Mouse (Mus musculus): ENCODE data around the gene Mfsd4a.
A peak's percentile ranks its signal among the peaks of the same experiment; 100 is the strongest.

Gene Mfsd4a

DNA sequence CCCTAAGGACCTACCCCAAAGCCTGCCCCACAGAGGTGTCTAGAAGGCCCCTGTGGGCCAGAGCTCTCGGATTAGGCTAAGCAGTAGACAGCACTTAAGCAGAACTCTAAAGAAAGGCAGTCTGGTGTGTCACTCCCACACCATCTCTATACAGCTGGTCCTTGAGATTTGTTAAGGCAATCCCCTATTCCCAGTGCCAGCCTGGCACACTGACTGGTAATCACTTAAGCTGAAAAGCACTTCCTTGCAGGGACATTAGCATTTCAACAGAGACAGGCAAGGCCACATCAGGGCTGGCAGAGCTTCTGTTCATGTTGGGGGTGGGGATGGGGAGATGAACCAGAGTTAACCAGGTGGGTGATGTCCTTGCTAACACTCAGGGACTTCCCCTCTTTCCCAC lies 2.9 kb downstream of the Mfsd4a start:
- DNase-seq, result no peak

- DNase-seq, result no peak
Observed at GRCm38 (mm10) chr1:132063096-132063495, 4.8 kb downstream of the Mfsd4a start.

DNA sequence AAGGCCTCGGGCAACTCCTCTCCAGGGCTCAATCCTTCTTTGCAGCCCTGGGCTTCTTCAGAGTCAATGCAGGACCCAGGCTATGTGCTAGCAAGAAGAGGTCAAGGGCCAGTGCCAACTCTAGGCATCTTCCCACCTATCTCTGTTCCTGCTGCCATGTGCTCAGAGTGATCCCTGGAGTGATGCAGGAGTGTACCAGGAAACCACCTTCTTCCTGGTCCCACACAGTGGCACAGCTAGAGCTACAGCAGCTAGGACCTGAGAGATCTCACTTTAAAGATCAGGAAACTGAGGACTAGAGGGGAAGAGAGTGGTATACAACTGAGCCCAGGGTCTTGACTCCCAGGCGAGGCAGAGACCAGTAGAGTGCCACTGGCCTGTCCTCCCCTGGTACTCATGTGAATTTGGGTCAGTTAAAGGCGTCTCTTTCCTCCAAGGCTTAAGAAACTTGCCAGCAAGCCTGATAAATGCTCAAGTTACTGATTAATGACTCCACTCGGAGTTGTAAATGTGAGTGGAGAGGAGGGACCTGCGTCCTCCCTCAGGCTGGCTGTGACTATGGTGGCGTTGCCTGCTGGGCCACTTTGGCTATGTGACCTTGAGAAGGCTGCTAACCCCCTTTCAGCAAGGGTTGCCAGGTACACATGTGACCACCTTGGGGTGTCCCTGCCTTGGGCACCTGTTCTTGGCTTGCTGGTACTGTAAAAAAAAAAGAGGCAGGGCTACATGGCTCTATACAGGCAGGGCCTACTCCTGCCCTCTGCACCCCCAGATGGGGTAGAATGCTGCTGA lies 5.9 kb downstream of the Mfsd4a start:
- DNase-seq, result no peak

- no peak for DNase-seq
Observed at GRCm38 (mm10) chr1:132060036-132060769, 7.7 kb downstream of the Mfsd4a start.

DNA sequence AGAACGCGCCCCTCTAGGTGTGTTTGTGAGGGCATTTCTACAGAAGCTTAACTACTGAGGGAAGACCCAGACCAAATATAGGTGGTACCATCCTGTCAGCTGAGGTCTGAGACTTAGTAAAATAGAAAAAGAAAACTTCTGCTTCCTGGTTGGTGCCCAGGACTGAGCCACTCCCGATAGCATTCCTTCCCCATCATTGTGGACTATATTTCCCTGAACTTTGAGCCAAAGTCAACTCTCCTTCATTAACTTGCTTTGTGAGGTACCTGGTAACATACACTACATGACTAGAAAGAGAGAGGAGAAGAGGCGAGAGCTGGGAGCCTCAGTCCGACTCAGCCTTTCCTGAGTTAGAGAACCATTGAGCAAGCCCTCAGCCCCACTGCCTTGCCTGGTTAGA lies 9.3 kb downstream of the Mfsd4a start:
- DNase-seq, result no peak

- no peak for DNase-seq
Observed at GRCm38 (mm10) chr1:132055054-132055664, 12.7 kb downstream of the Mfsd4a start.

- DNase-seq, result no peak
Observed at GRCm38 (mm10) chr1:132054387-132054786, 13.5 kb downstream of the Mfsd4a start.

DNA sequence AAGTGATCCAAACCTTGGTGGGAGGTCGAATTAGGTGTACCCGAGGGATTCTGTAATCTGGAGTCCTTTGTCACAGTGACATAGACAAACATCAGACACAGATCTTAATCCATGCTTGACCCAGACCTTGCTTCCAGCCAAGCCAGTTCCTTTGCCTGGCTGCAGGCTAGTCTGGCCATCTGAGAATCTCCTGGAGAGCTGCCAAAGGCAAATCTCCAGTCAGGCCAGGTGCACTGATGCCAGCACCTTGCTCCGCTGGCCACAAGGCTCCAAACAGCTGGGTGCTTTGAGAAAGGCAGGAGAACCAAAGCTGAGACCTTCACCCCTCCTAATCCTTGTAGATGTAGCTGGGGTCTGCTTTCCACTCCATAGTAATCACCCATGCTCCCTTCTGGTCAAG lies 16.1 kb downstream of the Mfsd4a start:
- peak; percentile 53 for DNase-seq

DNA sequence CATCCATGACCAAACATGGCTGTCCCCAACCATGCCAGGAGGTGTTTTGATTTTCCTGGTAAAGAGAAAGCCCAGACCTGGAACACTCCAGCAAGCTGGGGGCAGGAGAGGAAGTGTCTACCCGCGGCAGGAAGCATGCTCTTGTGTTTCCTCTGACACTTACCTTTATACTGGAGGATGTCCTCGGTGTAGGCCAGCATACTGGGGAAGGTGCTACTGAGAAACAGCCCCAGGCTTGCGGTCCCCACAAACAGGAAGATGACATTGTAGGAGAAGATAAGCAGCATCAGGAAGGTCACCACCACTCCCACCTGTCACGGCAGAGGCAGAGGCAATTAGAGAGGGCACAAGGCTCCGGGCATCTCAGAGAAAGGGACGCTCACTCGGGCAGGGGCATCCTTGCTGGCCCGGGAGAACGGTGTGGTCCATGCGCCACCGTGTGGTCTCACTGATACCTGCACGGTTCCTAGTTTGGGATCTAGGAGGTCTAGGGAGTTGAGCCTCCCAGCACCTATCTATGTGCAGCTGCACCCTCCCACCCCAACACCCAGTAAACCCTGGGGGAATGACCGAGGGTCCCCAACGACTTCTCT lies 21.6 kb downstream of the Mfsd4a start:
- DNase-seq, result peak; percentile 69

GRCm38 (mm10) chr1:132043759-132044158 lies 24.1 kb downstream of the Mfsd4a start:
- DNase-seq, result no peak

GRCm38 (mm10) chr1:132040201-132040621 lies 27.7 kb downstream of the Mfsd4a start:
- no peak for DNase-seq

DNA sequence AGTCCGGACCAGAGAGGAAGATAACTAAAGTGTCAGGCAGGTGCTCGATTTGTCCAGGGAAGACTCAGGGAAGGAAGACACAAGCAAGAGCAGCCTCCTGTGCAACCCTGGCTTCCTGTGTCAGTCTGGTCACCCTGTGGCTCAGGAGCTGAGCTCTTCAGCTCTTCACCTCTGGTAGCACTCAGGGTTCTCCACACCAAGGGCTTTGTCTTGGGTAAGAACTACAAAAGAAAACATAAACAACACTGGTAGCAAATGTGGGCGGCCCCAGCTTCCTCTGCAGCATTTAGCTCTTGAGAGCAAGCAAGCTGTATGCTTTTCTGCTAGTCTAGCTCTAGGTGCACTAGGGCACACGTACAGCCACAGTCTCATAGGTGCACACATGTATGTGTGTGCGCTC lies 29.1 kb downstream of the Mfsd4a start:
- no peak for DNase-seq

GRCm38 (mm10) chr1:132037746-132038145 lies 30.1 kb downstream of the Mfsd4a start:
- DNase-seq, result no peak

GRCm38 (mm10) chr1:132032172-132032571 lies 35.7 kb downstream of the Mfsd4a start:
- DNase-seq, result no peak

GRCm38 (mm10) chr1:132030574-132030973 lies 37.3 kb downstream of the Mfsd4a start:
- no peak for DNase-seq

- DNase-seq, result no peak
Observed at GRCm38 (mm10) chr1:132028413-132028812, 39.4 kb downstream of the Mfsd4a start.

DNA sequence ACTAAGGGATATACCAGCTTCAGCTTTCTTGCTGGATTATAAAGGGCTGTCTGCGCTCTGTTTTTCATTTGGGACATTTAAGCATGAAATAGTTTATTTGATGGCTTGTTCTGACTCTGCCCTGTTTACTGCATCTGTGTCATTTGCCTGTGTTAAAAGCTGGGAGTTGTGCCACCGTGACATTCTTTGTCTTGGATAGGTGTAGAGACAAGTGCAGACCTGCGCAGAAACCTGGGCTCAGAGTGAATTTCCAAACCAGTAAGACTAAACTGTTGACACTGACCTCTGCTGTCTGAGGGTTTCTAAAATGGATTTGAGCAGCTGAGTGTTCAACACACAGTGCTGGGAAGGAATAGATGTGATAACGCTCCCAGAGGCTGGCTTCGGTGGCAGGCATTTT lies 39.9 kb downstream of the Mfsd4a start:
- no peak for DNase-seq

- peak; percentile 24 for DNase-seq
Observed at GRCm38 (mm10) chr1:132026925-132027646, 40.8 kb downstream of the Mfsd4a start.

GRCm38 (mm10) chr1:132022107-132022506 lies 45.8 kb downstream of the Mfsd4a start:
- no peak for DNase-seq

DNA sequence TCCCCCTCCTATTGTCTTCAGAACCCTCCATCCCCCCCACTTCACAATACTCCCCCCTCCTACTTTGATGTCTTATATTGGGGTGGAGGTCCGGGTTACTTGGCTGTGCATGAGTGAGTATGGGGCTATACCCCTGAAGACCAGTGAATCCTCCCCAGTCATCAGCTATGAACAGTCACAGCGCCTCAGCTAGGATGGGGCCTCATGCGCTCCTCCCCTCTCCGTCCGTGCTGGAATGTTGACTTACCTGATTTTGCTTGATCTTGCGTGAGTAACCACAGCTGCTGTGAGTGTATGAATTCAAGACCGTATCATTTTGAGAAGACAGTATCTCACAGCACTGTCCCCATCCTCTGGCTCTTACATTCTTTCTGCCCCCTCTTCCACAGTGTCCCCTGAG lies 48.0 kb downstream of the Mfsd4a start:
- no peak for DNase-seq

GRCm38 (mm10) chr1:132016691-132017090 lies 51.2 kb downstream of the Mfsd4a start:
- no peak for DNase-seq

DNA sequence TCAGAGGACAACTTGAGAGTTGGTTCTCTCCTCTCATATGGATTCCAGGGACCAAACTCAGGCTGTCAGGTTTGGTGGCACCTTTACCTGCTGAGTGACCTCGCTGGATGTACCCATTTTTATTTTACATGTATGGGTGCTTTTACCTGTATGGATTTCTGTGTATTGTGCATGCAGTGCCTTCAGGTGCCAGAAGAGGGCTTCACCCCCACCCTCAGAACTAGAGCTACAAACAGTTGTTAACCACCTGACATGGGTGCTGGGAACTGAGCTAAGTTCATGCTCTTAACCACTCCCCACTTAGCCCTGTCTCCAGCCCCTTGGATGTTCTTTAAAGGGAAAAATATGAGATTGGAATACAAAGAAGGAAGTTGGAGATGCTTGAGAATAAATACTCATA lies 53.1 kb downstream of the Mfsd4a start:
- DNase-seq, result no peak

- DNase-seq, result no peak
Observed at GRCm38 (mm10) chr1:132012861-132013260, 55.0 kb downstream of the Mfsd4a start.

All from cerebellum, adult 9-10 months (tissue).